Mouse (Mus musculus) layer of hippocampus, postnatal 25 days (tissue): ENCODE data around the gene Dgcr2. TPM values are rescaled to one million over a fixed set of nuclear protein-coding genes. Genes with fewer than 3 reads are reported as not detected.

ENCODE experiments used
- DNase-seq, 2 experiments: peaks; one replicate each; pipeline ENCODE4 v3.0.0; 2022; ENCODE audit warnings: mixed read lengths in 2 of 2, low spot score in 1 of 2; ENCODE audit errors: extremely low spot score in 1 of 2
- total RNA-seq, 2 experiments: library from RNA; stranded (reverse); gene quantifications; 2 replicates each; pipeline ENCODE4 v1.2.3; 2021

Gene Dgcr2
- total RNA-seq, 2 experiments from 2014 or later, result 103 to 114 TPM

DNA sequence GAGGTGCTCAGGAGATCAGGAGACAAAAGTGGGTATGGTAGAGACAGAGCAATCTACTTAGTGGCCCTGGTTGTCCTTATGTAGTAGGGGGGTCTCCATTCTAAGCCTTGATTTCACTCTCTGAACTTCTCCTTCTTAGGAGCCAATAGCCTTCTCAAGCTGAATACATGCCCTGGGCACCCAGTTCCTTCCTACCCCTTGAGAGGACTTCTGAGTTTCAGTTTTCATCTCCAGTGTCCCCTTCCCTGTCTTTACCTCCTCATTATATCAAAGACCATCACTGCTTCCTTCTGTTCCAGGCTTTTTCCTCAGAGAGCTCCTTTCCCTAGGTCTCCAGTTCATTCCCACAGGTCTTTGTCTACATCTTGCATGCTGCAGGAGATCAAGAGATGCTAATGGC is 101.8 kb downstream of the Dgcr2 start:
- DNase-seq, result no peak

DNA sequence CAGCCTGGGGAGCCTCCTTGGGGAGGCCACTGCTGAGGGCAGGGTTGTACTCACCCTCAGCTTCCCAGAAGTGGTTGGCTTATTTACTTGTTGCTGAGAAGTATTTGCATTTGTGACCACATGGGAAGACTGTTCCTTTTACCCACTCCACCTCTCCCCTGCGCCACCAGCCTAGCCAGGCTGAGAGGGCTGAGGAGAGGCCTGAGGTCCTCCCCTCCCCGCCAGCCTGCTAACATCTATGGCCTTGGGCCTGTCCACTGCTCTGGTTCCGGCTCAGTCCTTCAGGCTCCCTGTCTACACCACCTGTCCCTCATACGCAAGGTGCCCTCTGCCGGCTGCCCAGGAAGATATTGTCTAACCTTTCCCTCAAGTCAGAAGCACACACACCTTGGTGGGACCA is 102.7 kb downstream of the Dgcr2 start:
- DNase-seq, result no peak

DNA sequence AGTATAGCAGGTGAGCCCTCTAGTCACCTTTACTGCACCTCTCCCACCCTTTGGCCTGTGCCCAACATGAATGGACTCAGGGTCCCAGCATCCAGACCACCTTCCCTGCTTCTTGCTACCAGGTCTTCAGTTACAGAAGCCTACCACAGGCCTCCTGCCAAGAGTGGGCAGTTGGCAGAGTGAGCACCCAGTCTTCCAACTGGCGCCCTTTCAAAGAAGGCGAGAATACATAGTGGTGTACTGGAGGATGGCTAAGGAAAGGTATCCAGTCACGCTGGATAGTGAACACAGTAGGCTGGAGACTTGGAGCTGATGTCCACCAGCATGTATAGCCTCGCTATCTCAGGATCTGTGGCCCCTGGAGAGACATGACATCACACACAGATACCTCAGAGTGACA is 104.3 kb downstream of the Dgcr2 start:
- no peak for DNase-seq

GRCm38 (mm10) chr16:17792728-17793127 is 105.6 kb downstream of the Dgcr2 start:
- no peak for DNase-seq

Other genes with a start within 250 kb of the Dgcr2 start
- 10 to 100 TPM; 62.7 to 82.2 TPM for gene Med15, start 165.7 kb downstream of the Dgcr2 start, total RNA-seq
- gene Klhl22, start 138.9 kb downstream of the Dgcr2 start, total RNA-seq, result 100 to 1,000 TPM in 1 of 2 experiments, 10 to 100 TPM in 1; 97.3 to 103 TPM
- gene Scarf2, start 101.3 kb downstream of the Dgcr2 start, total RNA-seq, result 1 to 10 TPM; 2.7 to 2.8 TPM
- 1 to 10 TPM; 3.6 to 3.7 TPM for gene B830017H08Rik, start 65.4 kb downstream of the Dgcr2 start, total RNA-seq
- 10 to 100 TPM; 12.9 to 13.5 TPM for gene Car15, start 60.2 kb downstream of the Dgcr2 start, total RNA-seq
- gene Gm20518, start 6.9 kb downstream of the Dgcr2 start, total RNA-seq, result 1 to 10 TPM; 2.4 to 2.7 TPM
- gene Tssk1, start 4.3 kb downstream of the Dgcr2 start, total RNA-seq, result under 1 TPM in 1 of 2 experiments, not detected in 1; 0.15 TPM
- gene Tssk2, start 75 bp upstream of the Dgcr2 start, total RNA-seq, result not detected
- 10 to 100 TPM; 26.3 to 32.1 TPM for gene Ess2, start 12.8 kb upstream of the Dgcr2 start, total RNA-seq
- gene Gsc2, start 16.5 kb upstream of the Dgcr2 start, total RNA-seq, result not detected
- gene Slc25a1, start 29.7 kb upstream of the Dgcr2 start, total RNA-seq, result 10 to 100 TPM; 52.6 to 53.5 TPM
- gene Vpreb2, start 81.9 kb upstream of the Dgcr2 start, total RNA-seq, result not detected
- gene Dgcr6, start 154.3 kb upstream of the Dgcr2 start, total RNA-seq, result 10 to 100 TPM; 76.0 to 85.6 TPM
- gene Prodh, start 191.6 kb upstream of the Dgcr2 start, total RNA-seq, result 10 to 100 TPM; 37.2 to 38.6 TPM
- 100 to 1,000 TPM; 102 to 111 TPM for gene Rtn4r, start 229.1 kb upstream of the Dgcr2 start, total RNA-seq